Mouse (Mus musculus) MEL (cell line): ENCODE measurements around the gene Dydc1. TPM values are rescaled to one million over a fixed set of nuclear protein-coding genes. Genes with fewer than 3 reads are reported as not detected.
A peak's percentile ranks its signal among the peaks of the same experiment; 100 is the strongest.

Source experiments
- DNase-seq: peaks from one replicate; pipeline ENCODE4 v3.0.0; 2011; ENCODE audit warnings: low read depth, low spot score
- H3K27ac ChIP-seq: 2 replicates; pipeline ENCODE4 v1.5.1; 2012; ENCODE audit warnings: low read depth, mild to moderate bottlenecking, control low read depth, low read length, moderate library complexity; ENCODE audit not compliant: control insufficient read depth
- H3K27me3 ChIP-seq, 2 experiments: fragments of 150-350 bp in 1 of 2; sonication (generic) in 1 of 2; 2 replicates each; pipeline ENCODE4 v1.6.1; 2012; ENCODE audit warnings: low read length in 2 of 2, mild to moderate bottlenecking in 2 of 2, improper control_type of control experiment in 1 of 2, moderate library complexity in 1 of 2; ENCODE audit not compliant: insufficient read depth in 2 of 2, control insufficient read depth in 1 of 2
- H3K36me3 ChIP-seq, 2 experiments: 2 replicates each; pipeline ENCODE4 v1.6.1; 2012 to 2014; ENCODE audit warnings: low read length in 2 of 2, improper control_type of control experiment in 1 of 2, inconsistent platforms in 1 of 2, mild to moderate bottlenecking in 1 of 2; ENCODE audit not compliant: insufficient read depth in 2 of 2, control insufficient read depth in 1 of 2
- H3K4me1 ChIP-seq, 2 experiments: fragments of 150-350 bp in 1 of 2; sonication (generic) in 1 of 2; 2 replicates each; pipeline ENCODE4 v1.6.1; 2012; ENCODE audit warnings: low read length in 2 of 2, improper control_type of control experiment in 1 of 2, mild to moderate bottlenecking in 1 of 2; ENCODE audit not compliant: insufficient read depth in 2 of 2, control insufficient read depth in 1 of 2
- H3K4me3 ChIP-seq, 2 experiments: fragments of 150-350 bp in 1 of 2; sonication (generic) in 1 of 2; 2 replicates each; pipeline ENCODE4 v1.5.1; 2012; ENCODE audit warnings: low read depth in 2 of 2, low read length in 2 of 2, mild to moderate bottlenecking in 2 of 2, moderate library complexity in 2 of 2, control low read depth in 1 of 2, improper control_type of control experiment in 1 of 2; ENCODE audit not compliant: control insufficient read depth in 1 of 2, insufficient read depth in 1 of 2
- H3K79me2 ChIP-seq: 2 replicates; pipeline ENCODE4 v1.6.1; 2012; ENCODE audit warnings: mild to moderate bottlenecking, low read length, moderate library complexity; ENCODE audit not compliant: control insufficient read depth, poor library complexity, insufficient read depth
- H3K9ac ChIP-seq: 2 replicates; pipeline ENCODE4 v1.6.1; 2012; ENCODE audit warnings: low read depth, mild to moderate bottlenecking, control low read depth, low read length, moderate library complexity; ENCODE audit not compliant: control insufficient read depth, poor library complexity, severe bottlenecking
- H3K9me3 ChIP-seq: fragments of 150-350 bp; sonication (generic); replicated peaks from 2 replicates; pipeline ENCODE4 v1.6.1; 2012; ENCODE audit warnings: mild to moderate bottlenecking, low read length, improper control_type of control experiment, moderate library complexity; ENCODE audit not compliant: insufficient read depth
- BHLHE40 ChIP-seq: IDR thresholded peaks from 2 replicates; pipeline ENCODE4 v1.6.1; 2012; ENCODE audit warnings: low read depth, mild to moderate bottlenecking, inconsistent platforms, low read length, improper control_type of control experiment, borderline replicate concordance
- CHD1 ChIP-seq: IDR thresholded peaks from 2 replicates; pipeline ENCODE4 v1.6.1; 2012; ENCODE audit warnings: low read depth, mild to moderate bottlenecking, inconsistent platforms, low read length, improper control_type of control experiment
- CHD2 ChIP-seq: IDR thresholded peaks from 2 replicates; pipeline ENCODE4 v1.6.1; 2011; ENCODE audit warnings: low read length, improper control_type of control experiment
- CTCF ChIP-seq, 3 experiments: IDR thresholded peaks in 2 of 3; conservative IDR thresholded peaks in 1 of 3; 2 replicates each; pipeline ENCODE4 v1.5.1; 2011 to 2012; ENCODE audit warnings: low read length in 3 of 3, low read depth in 2 of 3, mild to moderate bottlenecking in 2 of 3, improper control_type of control experiment in 1 of 3, inconsistent platforms in 1 of 3, mixed read lengths in 1 of 3, moderate library complexity in 1 of 3; ENCODE audit not compliant: control insufficient read depth in 1 of 3, insufficient read depth in 1 of 3, poor library complexity in 1 of 3, severe bottlenecking in 1 of 3
- ETS1 ChIP-seq: IDR thresholded peaks from 2 replicates; pipeline ENCODE4 v1.6.1; 2012; ENCODE audit warnings: low read depth, mild to moderate bottlenecking, inconsistent platforms, low read length, improper control_type of control experiment, moderate library complexity
- GATA1 ChIP-seq: IDR thresholded peaks from 2 replicates; pipeline ENCODE4 v1.6.1; 2011; ENCODE audit warnings: low read depth, low read length, improper control_type of control experiment
- HCFC1 ChIP-seq: IDR thresholded peaks from 2 replicates; pipeline ENCODE4 v1.6.1; 2012; ENCODE audit warnings: low read depth, mild to moderate bottlenecking, inconsistent platforms, low read length, improper control_type of control experiment, moderate library complexity
- KAT2A ChIP-seq: conservative IDR thresholded peaks from 2 replicates; pipeline ENCODE4 v1.6.1; 2012; ENCODE audit warnings: low read depth, low read length, improper control_type of control experiment, inconsistent platforms
- MAFK ChIP-seq: IDR thresholded peaks from 2 replicates; pipeline ENCODE4 v1.6.1; 2011; ENCODE audit warnings: low read depth, mild to moderate bottlenecking, low read length, improper control_type of control experiment, borderline replicate concordance
- MAZ ChIP-seq: IDR thresholded peaks from 2 replicates; pipeline ENCODE4 v1.6.1; 2012; ENCODE audit warnings: low read depth, mild to moderate bottlenecking, inconsistent platforms, low read length, improper control_type of control experiment
- MEF2A ChIP-seq: IDR thresholded peaks from 2 replicates; pipeline ENCODE4 v1.6.1; 2014; ENCODE audit warnings: low read depth, mild to moderate bottlenecking, inconsistent platforms, low read length, improper control_type of control experiment; ENCODE audit not compliant: poor library complexity, insufficient replicate concordance, severe bottlenecking; ENCODE audit errors: extremely low read depth
- NELFE ChIP-seq: IDR thresholded peaks from 2 replicates; pipeline ENCODE4 v1.6.1; 2011; ENCODE audit warnings: low read depth, low read length, improper control_type of control experiment
- RAD21 ChIP-seq: IDR thresholded peaks from 2 replicates; pipeline ENCODE4 v1.6.1; 2011; ENCODE audit warnings: mild to moderate bottlenecking, low read depth, low read length, improper control_type of control experiment
- SIN3A ChIP-seq: IDR thresholded peaks from 2 replicates; pipeline ENCODE4 v1.6.1; 2012; ENCODE audit warnings: low read length, improper control_type of control experiment, inconsistent platforms
- SMC3 ChIP-seq: IDR thresholded peaks from 2 replicates; pipeline ENCODE4 v1.6.1; 2011; ENCODE audit warnings: low read depth, low read length, improper control_type of control experiment
- TBP ChIP-seq: IDR thresholded peaks from 2 replicates; pipeline ENCODE4 v1.8.0; 2011; ENCODE audit warnings: low read depth, low read length, improper control_type of control experiment
- ZC3H11A ChIP-seq: IDR thresholded peaks from 2 replicates; pipeline ENCODE4 v1.6.1; 2012; ENCODE audit warnings: low read depth, mild to moderate bottlenecking, inconsistent platforms, low read length, improper control_type of control experiment
- ZKSCAN1 ChIP-seq: IDR thresholded peaks from 2 replicates; pipeline ENCODE4 v1.6.1; 2012; ENCODE audit warnings: low read depth, mild to moderate bottlenecking, inconsistent platforms, low read length, improper control_type of control experiment, moderate library complexity
- ZMIZ1 ChIP-seq: IDR thresholded peaks from 2 replicates; pipeline ENCODE4 v1.6.1; 2012; ENCODE audit warnings: low read depth, mild to moderate bottlenecking, inconsistent platforms, low read length, improper control_type of control experiment, moderate library complexity
- polyA plus RNA-seq, 2 experiments: library from polyadenylated mRNA; stranded (reverse) in 1 of 2; unstranded in 1 of 2; fragments of >175 nt in 1 of 2; fragments of >200 nt in 1 of 2; gene quantifications; 2 replicates each; pipeline versions ENCODE4 v1.2.1 to v1.2.4; 2012; ENCODE audit warnings: low replicate concordance in 2 of 2, low read depth in 1 of 2; ENCODE audit not compliant: insufficient read length in 2 of 2, insufficient read depth in 1 of 2, missing spikeins in 1 of 2
- total RNA-seq: library from RNA; depleted of rRNA; stranded (reverse); fragments of 300-350 nt; gene quantifications from 2 replicates; pipeline ENCODE4 v1.2.3, GENCODE M21; 2012

The Dydc1 gene
- total and polyA plus RNA-seq, 3 experiments = not detected

- Histone ChIP-seq H3K27me3 (0 out of 4 replicates have a peak, but pooled peaks cover 0 to 1% of the 10 kb centered on the region in 2 experiments), H3K9me3 (no peaks in the 10 kb centered on the region), H3K4me3 (no peak overlapping the region), H3K79me2 (no peaks in the 10 kb centered on the region), H3K9ac (no peak overlapping the region), H3K36me3 (no peaks in the 10 kb centered on the region), H3K4me1 (no peaks in the 10 kb centered on the region), H3K27ac (no peak overlapping the region)
- TF ChIP-seq ZKSCAN1 (no peak), TBP (no peak), NELFE (no peak), ZC3H11A (no peak)
- TF ChIP-seq, all 39 proteins: peak for 0
- DNase-seq = no peak
These were observed 52.0 kb downstream of the Dydc1 start for GRCm38 (mm10) chr14:41124683-41125082.

DNA sequence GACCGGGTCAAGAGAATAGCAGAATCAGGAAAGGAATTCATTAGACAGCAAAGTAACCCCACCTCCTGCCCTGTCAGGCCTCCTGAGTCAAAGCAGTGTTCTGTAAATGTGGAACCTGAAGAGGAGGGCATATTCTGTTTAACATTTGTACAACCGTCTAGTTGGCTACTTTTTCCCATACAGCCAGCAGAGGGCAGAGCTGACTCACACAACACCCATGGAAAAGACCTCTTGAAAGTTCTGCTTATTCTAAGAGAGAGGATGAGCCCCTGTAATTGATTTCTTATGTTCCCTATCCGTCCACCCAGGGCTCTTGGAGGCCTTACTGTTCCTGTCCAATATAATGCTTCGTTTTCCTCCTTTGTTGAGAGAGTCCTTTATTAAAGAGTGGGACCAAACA, 55.3 kb downstream of the Dydc1 start:
- TF ChIP-seq ZMIZ1 = no peak
- TF ChIP-seq CHD1 = no peak
- no peak for TF ChIP-seq TBP
- peak; percentile 26 to 57 (median 54); a peak in 5 of 6 replicates for TF ChIP-seq CTCF (IDR thresholded peaks at IDR 0.05 in 2 of 3, conservative IDR thresholded peaks at IDR 0.05 in 1 of 3; ENCODE audit: control insufficient read depth in 1 of 3, insufficient read depth in 1 of 3, low read depth in 2 of 3, low read length in 3 of 3, poor library complexity in 1 of 3, severe bottlenecking in 1 of 3)
- no peak for TF ChIP-seq MAZ
- TF ChIP-seq GATA1 = no peak
- TF ChIP-seq CHD2 = no peak
- no peak for TF ChIP-seq ZC3H11A
- TF ChIP-seq ETS1 = no peak
- no peak for TF ChIP-seq SIN3A
- no peak for TF ChIP-seq BHLHE40
- peak; percentile 53 for TF ChIP-seq RAD21
- peak; percentile 31 for TF ChIP-seq SMC3
- DNase-seq = peak; percentile 25

DNA sequence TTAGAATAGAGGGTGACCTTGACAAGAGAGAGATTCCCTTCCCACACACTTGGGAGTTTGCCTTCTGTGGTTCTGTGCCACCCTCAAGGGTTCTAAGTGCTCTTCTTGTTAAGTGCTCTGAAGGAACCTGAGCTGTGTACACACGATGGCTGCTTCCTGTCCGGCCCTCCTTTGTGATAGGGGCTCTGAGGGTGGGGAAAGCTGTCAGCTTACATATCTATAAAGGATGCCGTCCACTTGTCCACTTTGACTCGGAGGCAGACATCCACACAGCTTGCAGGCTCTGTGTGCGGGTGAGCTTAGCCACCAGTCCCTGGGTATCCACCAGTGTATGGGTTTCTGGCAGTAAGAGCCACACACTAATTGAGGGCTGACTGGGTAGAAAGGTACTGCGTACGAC, 58.8 kb downstream of the Dydc1 start, which contains the start of gene Sftpa1:
Gene Sftpa1 (plus strand): TSS at position 243 of the 400 bp plus-strand sequence.
- H3K79me2 ChIP-seq = no peaks in the 10 kb centered on the region
- no peak within 1 kb of the TSS for H3K9ac ChIP-seq
- DNase-seq = no peak
- no peaks in the 10 kb centered on the region for H3K36me3 ChIP-seq
- H3K4me3 ChIP-seq = no peak within 1 kb of the TSS
- TF ChIP-seq MAFK (no peak), GATA1 (no peak), ZMIZ1 (no peak), KAT2A (no peak), ETS1 (no peak), MEF2A (no peak), HCFC1 (no peak), ZC3H11A (no peak)
- H3K9me3 ChIP-seq = no peaks in the 10 kb centered on the region
- 0 out of 4 replicates have a peak, but pooled peaks cover 0 to 1% of the 10 kb centered on the region in 2 experiments for H3K27me3 ChIP-seq
- no peaks in the 10 kb centered on the region for H3K4me1 ChIP-seq
- H3K27ac ChIP-seq = no peak within 1 kb of the TSS

More for the DNA sequence above, 55.3 kb downstream of the Dydc1 start:
- H3K4me3 ChIP-seq = no peak overlapping the region
- H3K9ac ChIP-seq = no peak overlapping the region
- H3K9me3 ChIP-seq = no peaks in the 10 kb centered on the region
- no peaks in the 10 kb centered on the region for H3K4me1 ChIP-seq
- H3K27ac ChIP-seq = no peak overlapping the region
- H3K27me3 ChIP-seq = 0 out of 4 replicates have a peak, but pooled peaks cover 0 to 1% of the 10 kb centered on the region in 2 experiments
- H3K36me3 ChIP-seq = no peaks in the 10 kb centered on the region
- H3K79me2 ChIP-seq = no peaks in the 10 kb centered on the region
